ENCODE assay signal across 8 mouse cellular contexts in the genomic region with DNA sequence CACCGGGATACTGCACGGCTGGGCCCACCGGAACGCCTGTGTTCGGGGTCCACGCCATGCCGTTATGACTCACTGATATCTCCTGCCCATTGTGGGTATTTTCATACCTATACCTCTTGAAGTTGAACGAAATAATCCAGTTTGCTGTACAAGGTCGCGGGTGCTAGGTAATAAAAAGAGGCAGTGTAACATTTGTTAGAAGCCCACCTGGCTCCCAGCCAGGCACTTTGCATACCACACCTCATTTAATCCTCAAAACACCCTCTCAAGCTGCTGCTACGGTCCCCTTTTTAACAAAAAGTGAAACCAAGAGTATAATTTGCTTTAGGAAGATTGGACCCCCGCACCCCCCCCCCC. TPM values are rescaled to one million over a fixed set of nuclear protein-coding genes. Genes with fewer than 3 reads are reported as not detected.
DNase-seq lines count a peak whose midpoint lies in the region; ATAC-seq and TF ChIP-seq lines count a peak whose summit lies in the region.

No protein-coding gene starts in this region.

- H3K4me2 ChIP-seq in hindbrain, embryonic 14.5 days (replicated peaks), result peak overlapping the region; percentile 65
- peak overlapping the region; percentile 74 for H3K4me2 ChIP-seq in midbrain, postnatal 0 days (ENCODE audit: low read depth, low read length, poor library complexity, severe bottlenecking)

- peak overlapping the region; percentile 44 for H3K9ac ChIP-seq in hindbrain, embryonic 14.5 days
- peak overlapping the region; percentile 91; the same call in 1 of the 2 replicates for H3K9ac ChIP-seq in midbrain, postnatal 0 days (replicated peaks; ENCODE audit: low read length, poor library complexity, severe bottlenecking)

- peaks cover 3% of the 10 kb centered on the region; the same call in 1 of the 2 replicates for H3K4me1 ChIP-seq in brown adipose tissue, adult 24 weeks (ENCODE audit: control insufficient read depth, insufficient read depth, insufficient read length, low read length)
- H3K4me1 ChIP-seq in hindbrain, embryonic 14.5 days (replicated peaks; ENCODE audit: control insufficient read depth, insufficient read depth, low read length), result peaks cover 29% of the 10 kb centered on the region
- peaks cover 7% of the 10 kb centered on the region; the same call in 1 of the 2 replicates for H3K4me1 ChIP-seq in midbrain, postnatal 0 days (ENCODE audit: insufficient read depth, low read length)

- peak overlapping the region; percentile 81 for H3K27ac ChIP-seq in brown adipose tissue, adult 24 weeks (replicated peaks; ENCODE audit: low read depth, low read length)
- H3K27ac ChIP-seq in hindbrain, embryonic 14.5 days, result peak overlapping the region; percentile 87
- H3K27ac ChIP-seq in midbrain, postnatal 0 days (ENCODE audit: low read depth, low read length), result no peak overlapping the region; the same call in 1 of the 2 replicates

- DNase-seq in kidney, postnatal 4 days, result peak; percentile 57 to 72
- DNase-seq in kidney, postnatal 36 days, result no peak
- DNase-seq in hindbrain, embryonic 14.5 days (ENCODE audit: low spot score), result peak; percentile 49
- DNase-seq in midbrain, postnatal 0 days (ENCODE audit: low spot score), result no peak
- no peak for DNase-seq in left cerebral cortex, adult 9 months (ENCODE audit: low spot score in 2 of 2)
- DNase-seq in thymus, adult 18-20 months, result no peak

- WGBS in hindbrain, embryonic 14.5 days, result 8% methylated on average over 12 of the region's 12 CpGs
- WGBS in midbrain, postnatal 0 days, result 8% methylated on average over 12 of the region's 12 CpGs

- no peak for ATAC-seq in hindbrain, embryonic 14.5 days (ENCODE audit: low FRiP score)
- ATAC-seq in midbrain, postnatal 0 days (ENCODE audit: low FRiP score), result no peak
- no peak for ATAC-seq in monocyte, adult 5-6 weeks (replicated peaks; ENCODE audit: insufficient number of reproducible peaks, low FRiP score, low TSS enrichment, poor library complexity, severe bottlenecking)

- H3K4me3 ChIP-seq in brown adipose tissue, adult 24 weeks (ENCODE audit: insufficient read depth, low read depth, low read length), result peak overlapping the region; percentile 85
- peak overlapping the region; percentile 93 for H3K4me3 ChIP-seq in hindbrain, embryonic 14.5 days (replicated peaks; ENCODE audit: low read length)
- H3K4me3 ChIP-seq in midbrain, postnatal 0 days (ENCODE audit: low read depth, low read length), result peak overlapping the region; percentile 96

- no peak for TF ChIP-seq CTCF in midbrain, postnatal 0 days (IDR thresholded peaks at IDR 0.05)

- H3K36me3 ChIP-seq in hindbrain, embryonic 14.5 days (replicated peaks; ENCODE audit: control insufficient read depth, insufficient read depth), result no peaks in the 10 kb centered on the region
- no peaks in the 10 kb centered on the region for H3K36me3 ChIP-seq in midbrain, postnatal 0 days (ENCODE audit: insufficient read depth, low read length)

- no peaks in the 10 kb centered on the region for H3K27me3 ChIP-seq in hindbrain, embryonic 14.5 days (ENCODE audit: control insufficient read depth, insufficient read depth, low read length)
- no peaks in the 10 kb centered on the region for H3K27me3 ChIP-seq in midbrain, postnatal 0 days (ENCODE audit: insufficient read depth, low read length)

- H3K9me3 ChIP-seq in hindbrain, embryonic 14.5 days (ENCODE audit: control insufficient read depth, low read length), result no peaks in the 10 kb centered on the region
- H3K9me3 ChIP-seq in midbrain, postnatal 0 days (ENCODE audit: low read length), result no peaks in the 10 kb centered on the region

RNA-seq across cellular contexts. Expression of a gene that starts 0.6 kb away (rescaled TPM):
- 16.8 and 17.9 TPM in 2 replicates for polyA plus RNA-seq in brown adipose tissue, adult 24 weeks (2012; ENCODE audit: insufficient read depth, insufficient read length, missing spikeins)
- polyA plus RNA-seq in hindbrain, embryonic 14.5 days (2014; fragmentation: Nextera tagmentation; extraction: Ambion mirVana), result 64.8 and 72.7 TPM in 2 replicates
- total RNA-seq in midbrain, postnatal 0 days (2014; rRNA removed), result 23.4 and 30.0 TPM in 2 replicates
- polyA plus RNA-seq in midbrain, postnatal 0 days (2015; fragmentation: Nextera tagmentation; extraction: Ambion mirVana), result 33.7 and 39.9 TPM in 2 replicates
- 137 to 178 TPM (median 170 TPM) in 3 replicates for total RNA-seq in monocyte, adult 5-6 weeks (2017)

Comparison
In these comparisons a context has a peak if more than half of its experiments do, and no peak if none do; other contexts are left out.
1. DNase-seq: peak in kidney, postnatal 4 days (2 of 2) and hindbrain, embryonic 14.5 days (single experiment); none in kidney, postnatal 36 days (0 of 2), midbrain, postnatal 0 days (single experiment), left cerebral cortex, adult 9 months (0 of 2) and thymus, adult 18-20 months (0 of 2).
2. Peak in every context shown above with its lines, with median percentiles within 50 percentile points of each other: H3K4me3 ChIP-seq.